Mouse (Mus musculus) neural tube, embryonic 13.5 days (tissue): ENCODE measurements around the gene Tmem130. TPM values are rescaled to one million over a fixed set of nuclear protein-coding genes. Genes with fewer than 3 reads are reported as not detected.

Source experiments
- ATAC-seq: fragments of 200-750 bp; cut with Nextera tagmentation; 2 replicates; pipeline ENCODE4 v1.8.0; 2017; ENCODE audit warnings: low read depth, mild to moderate bottlenecking, moderate TSS enrichment, moderate library complexity
- H3K27ac ChIP-seq: fragments of 300-500 bp; sonication (generic); replicated peaks from 2 replicates; pipeline ENCODE4 v1.5.1; 2015; ENCODE audit warnings: moderate library complexity, mild to moderate bottlenecking, inconsistent platforms
- H3K27me3 ChIP-seq: fragments of 300-500 bp; sonication (generic); 2 replicates; pipeline ENCODE4 v1.6.1; 2015; ENCODE audit warnings: mild to moderate bottlenecking, inconsistent platforms
- H3K36me3 ChIP-seq: fragments of 300-500 bp; sonication (generic); 2 replicates; pipeline ENCODE4 v1.6.1; 2015; ENCODE audit warnings: mild to moderate bottlenecking, inconsistent platforms
- H3K4me1 ChIP-seq: fragments of 300-500 bp; sonication (generic); replicated peaks from 2 replicates; pipeline ENCODE4 v1.6.1; 2015; ENCODE audit warnings: inconsistent platforms
- H3K4me2 ChIP-seq: fragments of 300-500 bp; sonication (generic); 2 replicates; pipeline ENCODE4 v1.6.1; 2015; ENCODE audit warnings: inconsistent platforms, mild to moderate bottlenecking, moderate library complexity
- H3K4me3 ChIP-seq: fragments of 300-500 bp; sonication (generic); 2 replicates; pipeline ENCODE4 v1.5.1; 2015; ENCODE audit warnings: mild to moderate bottlenecking, inconsistent platforms
- H3K9ac ChIP-seq: fragments of 300-500 bp; sonication (generic); 2 replicates; pipeline ENCODE4 v1.6.1; 2015; ENCODE audit warnings: moderate library complexity, mild to moderate bottlenecking, inconsistent platforms
- H3K9me3 ChIP-seq: fragments of 300-500 bp; sonication (generic); 2 replicates; pipeline ENCODE4 v1.6.1; 2016; ENCODE audit warnings: inconsistent platforms
- WGBS: fragments of 180-500 bp; shearing (Covaris S2); methylation state at CpG from one replicate; pipeline ENCODE4 v1.1.7; 2015; 5-methylcytosine and 5-hydroxymethylcytosine counted together
- polyA plus RNA-seq: library from polyadenylated mRNA; unstranded; fragments of >200 nt; fragmentation: Nextera tagmentation; extraction: Ambion mirVana; gene quantifications from 2 replicates; pipeline ENCODE4 v1.2.1, GENCODE M21; 2015

Tmem130 gene
- polyA plus RNA-seq = 171 and 179 TPM in 2 replicates

- Histone ChIP-seq H3K27me3 (peaks cover 20% of the 10 kb centered on the region), H3K4me3 (peak within 1 kb of the TSS; percentile 56), H3K9me3 (no peaks in the 10 kb centered on the region), H3K27ac (peak within 1 kb of the TSS; percentile 89), H3K36me3 (no peaks in the 10 kb centered on the region), H3K4me2 (peak within 1 kb of the TSS; percentile 61), H3K4me1 (peaks cover 39% of the 10 kb centered on the region), H3K9ac (peak within 1 kb of the TSS; percentile 85)
- WGBS = 2% methylated on average over 38 of the region's 38 CpGs
- peak; percentile 91 for ATAC-seq
These were observed at the start of gene Tmem130 for GRCm38 (mm10) chr5:144761161-144761868. Tmem130 (minus strand) TSS chr5:144761818.

DNA sequence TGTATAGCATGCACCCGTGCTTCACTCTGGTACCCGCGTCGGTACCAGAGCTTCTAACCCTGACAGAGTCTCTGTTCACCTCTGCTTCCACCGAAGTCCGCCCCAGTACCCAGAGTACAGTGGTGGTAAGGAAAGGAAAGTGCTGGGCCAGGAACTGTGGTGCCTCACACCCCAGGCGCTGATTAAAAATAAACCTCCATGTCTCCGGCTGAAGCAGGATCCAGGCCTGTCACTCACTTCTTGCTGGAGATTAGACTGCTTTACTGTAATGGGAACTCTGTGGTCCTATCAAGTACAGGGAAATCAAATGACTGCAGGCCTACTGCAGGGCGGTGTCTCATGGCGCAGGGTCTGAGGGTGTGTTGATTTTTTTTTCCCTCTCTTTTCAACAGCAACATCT is 45.3 kb upstream of the Tmem130 start:
- Histone ChIP-seq H3K27ac (no peak overlapping the region), H3K27me3 (no peaks in the 10 kb centered on the region), H3K4me3 (no peak overlapping the region), H3K36me3 (peaks cover 100% of the 10 kb centered on the region), H3K4me1 (no peaks in the 10 kb centered on the region), H3K9me3 (no peaks in the 10 kb centered on the region), H3K9ac (no peak overlapping the region), H3K4me2 (no peak overlapping the region)
- no peak for ATAC-seq
- 94% methylated on average over 10 of the region's 10 CpGs for WGBS

GRCm38 (mm10) chr5:144804181-144804580 is 42.6 kb upstream of the Tmem130 start:
- no peak overlapping the region for H3K9ac ChIP-seq
- ATAC-seq = no peak
- peaks cover 100% of the 10 kb centered on the region for H3K36me3 ChIP-seq
- no peaks in the 10 kb centered on the region for H3K9me3 ChIP-seq
- WGBS = 92% methylated on average over 7 of the region's 7 CpGs
- no peak overlapping the region for H3K4me3 ChIP-seq
- H3K4me2 ChIP-seq = no peak overlapping the region
- H3K27me3 ChIP-seq = no peaks in the 10 kb centered on the region
- no peaks in the 10 kb centered on the region for H3K4me1 ChIP-seq
- no peak overlapping the region for H3K27ac ChIP-seq

GRCm38 (mm10) chr5:144803066-144803465 is 41.4 kb upstream of the Tmem130 start:
- H3K4me1 ChIP-seq = no peaks in the 10 kb centered on the region
- H3K27me3 ChIP-seq = no peaks in the 10 kb centered on the region
- 91% methylated on average over 8 of the region's 8 CpGs for WGBS
- H3K36me3 ChIP-seq = peaks cover 100% of the 10 kb centered on the region
- H3K27ac ChIP-seq = no peak overlapping the region
- no peak overlapping the region for H3K9ac ChIP-seq
- H3K9me3 ChIP-seq = no peaks in the 10 kb centered on the region
- H3K4me3 ChIP-seq = no peak overlapping the region
- H3K4me2 ChIP-seq = no peak overlapping the region
- no peak for ATAC-seq

- no peak overlapping the region for H3K27ac ChIP-seq
- no peaks in the 10 kb centered on the region for H3K9me3 ChIP-seq
- no peak overlapping the region for H3K9ac ChIP-seq
- H3K27me3 ChIP-seq = no peaks in the 10 kb centered on the region
- 94% methylated on average over 7 of the region's 7 CpGs for WGBS
- H3K4me2 ChIP-seq = no peak overlapping the region
- no peak overlapping the region for H3K4me3 ChIP-seq
- no peaks in the 10 kb centered on the region for H3K4me1 ChIP-seq
- no peak for ATAC-seq
- peaks cover 100% of the 10 kb centered on the region for H3K36me3 ChIP-seq
These were observed 35.5 kb upstream of the Tmem130 start for GRCm38 (mm10) chr5:144797116-144797515.

DNA sequence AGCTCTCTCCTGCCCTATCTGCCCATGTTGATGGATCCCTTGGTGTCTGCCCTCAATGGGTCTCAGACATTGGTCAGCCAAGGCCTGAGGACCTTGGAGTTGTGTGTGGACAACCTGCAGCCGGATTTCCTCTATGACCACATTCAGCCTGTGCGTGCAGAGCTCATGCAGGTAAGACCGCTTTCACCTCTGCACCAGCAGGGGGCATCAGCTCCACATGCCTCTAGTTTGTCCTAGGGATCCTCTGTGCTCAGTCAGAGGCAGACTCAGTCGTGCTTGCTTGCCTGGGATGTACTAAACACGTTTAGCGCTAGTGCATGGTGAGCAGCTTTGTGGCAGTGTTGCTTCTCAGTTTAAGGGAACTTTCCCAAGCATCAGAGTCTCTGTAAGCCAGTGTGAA is 33.1 kb upstream of the Tmem130 start:
- H3K27ac ChIP-seq = no peak overlapping the region
- WGBS = 76% methylated on average over 6 of the region's 6 CpGs
- no peak overlapping the region for H3K4me2 ChIP-seq
- no peak overlapping the region for H3K4me3 ChIP-seq
- peaks cover 100% of the 10 kb centered on the region for H3K36me3 ChIP-seq
- no peaks in the 10 kb centered on the region for H3K27me3 ChIP-seq
- no peaks in the 10 kb centered on the region for H3K4me1 ChIP-seq
- no peak for ATAC-seq
- no peak overlapping the region for H3K9ac ChIP-seq
- H3K9me3 ChIP-seq = no peaks in the 10 kb centered on the region

DNA sequence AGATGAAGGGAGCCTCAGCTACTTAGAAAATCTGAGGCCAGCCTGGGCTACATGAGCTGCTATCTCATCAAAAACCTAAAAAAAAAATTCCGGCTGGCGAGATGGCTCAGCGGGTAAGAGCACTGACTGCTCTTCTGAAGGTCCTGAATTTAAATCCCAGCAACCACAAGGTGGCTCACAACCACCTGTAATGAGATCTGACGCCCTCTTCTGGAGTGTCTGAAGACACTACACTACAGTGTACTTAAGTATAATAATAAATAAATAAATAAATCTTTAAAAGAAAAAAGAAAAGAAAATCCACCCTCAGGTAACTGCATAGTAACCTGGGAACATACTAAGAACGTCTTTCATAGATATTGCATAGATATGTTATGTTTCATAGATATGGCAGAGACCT is 31.8 kb upstream of the Tmem130 start:
- ATAC-seq = no peak
- WGBS = 94% methylated on average over 5 of the region's 5 CpGs
- Histone ChIP-seq H3K4me1 (no peaks in the 10 kb centered on the region), H3K4me3 (no peak overlapping the region), H3K9ac (no peak overlapping the region), H3K4me2 (no peak overlapping the region), H3K27ac (no peak overlapping the region), H3K36me3 (peaks cover 100% of the 10 kb centered on the region), H3K9me3 (no peaks in the 10 kb centered on the region), H3K27me3 (no peaks in the 10 kb centered on the region)

DNA sequence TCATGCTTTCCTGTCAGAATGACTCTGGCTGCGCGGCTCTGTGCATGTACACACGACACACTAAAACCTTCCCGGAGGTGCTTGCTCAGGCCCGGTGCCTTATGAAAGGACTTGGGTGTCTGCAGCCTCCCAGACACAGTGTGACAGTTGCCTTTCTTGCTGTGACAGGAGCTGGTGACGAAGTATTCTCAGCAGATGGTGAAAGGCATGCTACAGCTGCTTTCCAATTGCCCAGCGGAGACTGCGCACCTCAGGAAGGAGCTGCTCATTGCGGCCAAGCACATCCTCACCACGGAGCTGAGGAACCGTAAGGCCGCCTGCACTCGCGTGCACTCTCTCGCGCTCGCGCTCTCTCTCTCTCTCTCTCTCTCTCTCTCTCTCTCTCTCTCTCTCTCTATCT is 24.8 kb upstream of the Tmem130 start:
- peaks cover 98% of the 10 kb centered on the region for H3K36me3 ChIP-seq
- ATAC-seq = no peak
- H3K27me3 ChIP-seq = no peaks in the 10 kb centered on the region
- no peaks in the 10 kb centered on the region for H3K9me3 ChIP-seq
- no peaks in the 10 kb centered on the region for H3K4me1 ChIP-seq
- H3K27ac ChIP-seq = no peak overlapping the region
- no peak overlapping the region for H3K4me3 ChIP-seq
- WGBS = 93% methylated on average over 18 of the region's 18 CpGs
- H3K9ac ChIP-seq = no peak overlapping the region
- H3K4me2 ChIP-seq = no peak overlapping the region

GRCm38 (mm10) chr5:144780654-144781053 is 19.0 kb upstream of the Tmem130 start:
- Histone ChIP-seq H3K9ac (no peak overlapping the region), H3K36me3 (peaks cover 95% of the 10 kb centered on the region), H3K27me3 (no peaks in the 10 kb centered on the region), H3K4me1 (no peaks in the 10 kb centered on the region), H3K27ac (no peak overlapping the region), H3K9me3 (no peaks in the 10 kb centered on the region), H3K4me3 (no peak overlapping the region), H3K4me2 (no peak overlapping the region)
- ATAC-seq = no peak
- 83% methylated on average over 8 of the region's 8 CpGs for WGBS

DNA sequence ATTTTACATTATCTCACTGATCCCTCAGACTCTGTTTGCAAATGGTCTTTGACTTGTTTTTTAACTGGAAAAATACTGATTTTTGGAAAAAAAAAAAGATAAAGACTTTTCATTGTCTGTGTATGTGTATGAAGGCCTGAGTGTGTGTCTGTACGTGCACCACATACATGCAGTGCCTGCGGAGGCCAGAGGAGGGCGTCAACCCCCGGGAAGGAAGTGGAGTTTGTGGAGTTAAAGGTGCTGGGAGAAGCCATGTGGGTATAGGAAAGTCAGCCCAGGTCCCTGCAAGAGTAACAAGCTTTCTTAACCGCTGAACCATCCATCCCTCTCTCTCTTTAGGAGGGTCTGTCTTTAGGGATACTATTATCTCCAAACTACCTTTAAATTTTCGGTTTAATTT is 11.6 kb upstream of the Tmem130 start:
- no peak overlapping the region for H3K27ac ChIP-seq
- H3K27me3 ChIP-seq = no peaks in the 10 kb centered on the region
- 92% methylated on average over 6 of the region's 6 CpGs for WGBS
- H3K9me3 ChIP-seq = no peaks in the 10 kb centered on the region
- H3K4me1 ChIP-seq = peaks cover 16% of the 10 kb centered on the region
- H3K4me3 ChIP-seq = no peak overlapping the region
- ATAC-seq = no peak
- peaks cover 76% of the 10 kb centered on the region for H3K36me3 ChIP-seq
- H3K9ac ChIP-seq = no peak overlapping the region
- no peak overlapping the region for H3K4me2 ChIP-seq

- peak overlapping the region; percentile 97; the same call in 1 of the 2 replicates for H3K27ac ChIP-seq
- WGBS = 41% methylated on average over 8 of the region's 8 CpGs
- H3K27me3 ChIP-seq = no peaks in the 10 kb centered on the region
These were observed 7.5 kb upstream of the Tmem130 start for GRCm38 (mm10) chr5:144769067-144769482.

GRCm38 (mm10) chr5:144767911-144768841 is 6.6 kb upstream of the Tmem130 start:
- peak; percentile 91 for ATAC-seq
- Histone ChIP-seq H3K4me2 (peak overlapping the region; percentile 74), H3K9me3 (no peaks in the 10 kb centered on the region)

More at GRCm38 (mm10) chr5:144769067-144769482, 7.5 kb upstream of the Tmem130 start:
- H3K4me2 ChIP-seq = peak overlapping the region; percentile 74
- peak overlapping the region; percentile 86 for H3K4me3 ChIP-seq
- H3K9me3 ChIP-seq = no peaks in the 10 kb centered on the region
- H3K9ac ChIP-seq = peak overlapping the region; percentile 95
- H3K4me1 ChIP-seq = peaks cover 16% of the 10 kb centered on the region
- peaks cover 36% of the 10 kb centered on the region for H3K36me3 ChIP-seq
- peak; percentile 23; the same call in 1 of the 2 replicates for ATAC-seq

More at GRCm38 (mm10) chr5:144767911-144768841, 6.6 kb upstream of the Tmem130 start:
- Histone ChIP-seq H3K27ac (peak overlapping the region; percentile 97), H3K27me3 (no peaks in the 10 kb centered on the region), H3K4me3 (peak overlapping the region; percentile 86), H3K36me3 (peaks cover 27% of the 10 kb centered on the region), H3K9ac (peak overlapping the region; percentile 95), H3K4me1 (peaks cover 16% of the 10 kb centered on the region)
- under 1% methylated on average over 92 of the region's 92 CpGs for WGBS
